Mouse (Mus musculus) liver, adult 2 months (tissue): ENCODE measurements around the gene Tnks1bp1.

Source experiments
- CTCF ChIP-seq: fragments of 200-500 bp; IDR thresholded peaks from 2 replicates; pipeline ENCODE4 v1.5.1; 2011; ENCODE audit warnings: low read depth, low read length, control low read depth
- POLR2A ChIP-seq: fragments of 200-500 bp; IDR thresholded peaks from 2 replicates; pipeline ENCODE4 v1.6.1; 2011; ENCODE audit warnings: low read length, control low read depth; ENCODE audit not compliant: insufficient read depth; ENCODE audit errors: extremely low read depth

GRCm38 (mm10) chr2:85050001-85050634 lies 2.3 kb downstream of the Tnks1bp1 start:
- TF ChIP-seq CTCF: no peak
- no peak for TF ChIP-seq POLR2A
